Mouse (Mus musculus) lung, adult 18-20 months (tissue): Measurements from ENCODE around the gene Gm20388.

Source experiments
- DNase-seq, 2 experiments: peaks; one replicate each; pipeline ENCODE4 v3.0.0; 2022; ENCODE audit warnings: mixed read lengths in 2 of 2

Gm20388 gene

GRCm38 (mm10) chr8:120015916-120016315 is 105.3 kb downstream of the Gm20388 start:
- no peak for DNase-seq

GRCm38 (mm10) chr8:120016424-120016823 is 105.8 kb downstream of the Gm20388 start:
- DNase-seq = no peak

GRCm38 (mm10) chr8:120017349-120017748 is 106.7 kb downstream of the Gm20388 start:
- no peak for DNase-seq

- no peak for DNase-seq
Observed at GRCm38 (mm10) chr8:120017786-120018185, 107.1 kb downstream of the Gm20388 start.

GRCm38 (mm10) chr8:120018379-120018778 is 107.7 kb downstream of the Gm20388 start:
- DNase-seq = no peak

GRCm38 (mm10) chr8:120019297-120019696 is 108.7 kb downstream of the Gm20388 start:
- no peak for DNase-seq

- DNase-seq = no peak
Observed at GRCm38 (mm10) chr8:120020298-120020697, 109.7 kb downstream of the Gm20388 start.

- no peak for DNase-seq
Observed at GRCm38 (mm10) chr8:120026199-120026598, 115.6 kb downstream of the Gm20388 start.

- DNase-seq = no peak
Observed at GRCm38 (mm10) chr8:120026991-120027390, 116.3 kb downstream of the Gm20388 start.

- DNase-seq = no peak
Observed at GRCm38 (mm10) chr8:120030447-120030846, 119.8 kb downstream of the Gm20388 start.

- no peak for DNase-seq
Observed at GRCm38 (mm10) chr8:120032549-120033208, 122.0 kb downstream of the Gm20388 start.

GRCm38 (mm10) chr8:120034471-120034870 is 123.8 kb downstream of the Gm20388 start:
- no peak for DNase-seq

- peak in 1 of 2 experiments; percentile 21 for DNase-seq
Observed at GRCm38 (mm10) chr8:120036111-120036510, 125.5 kb downstream of the Gm20388 start.

- no peak for DNase-seq
Observed at GRCm38 (mm10) chr8:120036578-120036977, 125.9 kb downstream of the Gm20388 start.

- DNase-seq = peak in 1 of 2 experiments; percentile 35
Observed at GRCm38 (mm10) chr8:120037199-120037598, 126.6 kb downstream of the Gm20388 start.

- DNase-seq = no peak
Observed at GRCm38 (mm10) chr8:120037611-120038010, 127.0 kb downstream of the Gm20388 start.

- no peak for DNase-seq
Observed at GRCm38 (mm10) chr8:120038741-120039140, 128.1 kb downstream of the Gm20388 start.

GRCm38 (mm10) chr8:120039313-120039919 is 128.8 kb downstream of the Gm20388 start:
- DNase-seq = no peak

GRCm38 (mm10) chr8:120040861-120041260 is 130.2 kb downstream of the Gm20388 start:
- peak; percentile 56 to 66 for DNase-seq

- DNase-seq = peak; percentile 35 to 58
Observed at GRCm38 (mm10) chr8:120042542-120043312, 132.1 kb downstream of the Gm20388 start.

- no peak for DNase-seq
Observed at GRCm38 (mm10) chr8:120044907-120045306, 134.3 kb downstream of the Gm20388 start.

GRCm38 (mm10) chr8:120045471-120045870 is 134.8 kb downstream of the Gm20388 start:
- no peak for DNase-seq

- DNase-seq = peak; percentile 87 to 90
Observed at GRCm38 (mm10) chr8:120046258-120047020, 135.8 kb downstream of the Gm20388 start.
